Mouse (Mus musculus) right cerebral cortex, postnatal 25 days (tissue): ENCODE measurements around the gene Crb2.

ENCODE experiments used
- DNase-seq: peaks from one replicate; pipeline ENCODE4 v3.0.0; 2022

Gene Crb2

DNA sequence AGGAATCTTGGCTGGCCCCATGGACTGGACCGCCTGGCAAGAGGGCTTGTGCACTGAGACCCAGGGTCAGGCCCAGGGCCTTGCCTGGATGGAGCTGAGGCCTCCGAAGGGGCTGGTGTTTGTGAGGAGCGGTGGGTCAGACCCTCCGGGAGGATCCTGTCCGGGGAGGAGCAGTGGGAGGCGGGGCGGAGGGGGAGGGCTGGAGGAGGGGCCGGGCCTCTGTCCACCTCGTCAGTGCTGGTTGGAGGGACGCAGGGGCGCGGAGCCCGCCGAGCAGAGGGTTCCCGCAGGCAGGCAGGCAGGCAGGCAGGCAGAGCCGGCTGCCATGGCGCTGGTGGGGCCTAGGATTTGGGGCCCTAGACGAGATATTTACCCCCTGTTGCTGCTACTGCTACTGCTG lies at the start of gene Crb2:
Gene Crb2 (plus strand): TSS at position 234 of the 400 bp plus-strand sequence.
- no peak for DNase-seq

DNA sequence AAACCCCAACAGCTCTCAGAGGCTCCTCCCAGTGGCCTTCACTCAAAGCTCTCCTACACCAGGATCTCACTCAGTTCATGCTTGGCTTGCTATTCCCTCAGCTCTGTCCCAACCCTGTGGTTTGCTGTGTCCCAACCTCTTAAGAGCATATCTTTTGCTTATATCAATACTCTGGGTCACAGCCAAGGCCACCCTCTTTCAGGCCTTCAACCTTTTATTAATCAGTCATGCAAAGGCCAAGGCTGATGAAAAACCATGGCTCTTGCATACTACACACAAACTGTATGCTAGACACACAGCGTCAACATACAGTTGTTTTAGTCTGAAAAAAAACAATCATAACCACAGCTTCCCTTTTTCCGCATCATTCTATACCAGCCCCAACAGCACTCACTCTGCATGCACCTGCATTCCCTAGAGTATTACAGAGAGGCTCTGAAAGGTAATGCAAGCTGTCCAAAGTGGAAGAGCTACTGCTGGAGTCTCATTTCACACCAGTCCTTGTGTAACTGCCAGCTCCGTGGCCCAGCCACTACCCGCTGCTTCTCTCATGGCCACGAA lies 44.7 kb upstream of the Crb2 start:
- DNase-seq: no peak

DNA sequence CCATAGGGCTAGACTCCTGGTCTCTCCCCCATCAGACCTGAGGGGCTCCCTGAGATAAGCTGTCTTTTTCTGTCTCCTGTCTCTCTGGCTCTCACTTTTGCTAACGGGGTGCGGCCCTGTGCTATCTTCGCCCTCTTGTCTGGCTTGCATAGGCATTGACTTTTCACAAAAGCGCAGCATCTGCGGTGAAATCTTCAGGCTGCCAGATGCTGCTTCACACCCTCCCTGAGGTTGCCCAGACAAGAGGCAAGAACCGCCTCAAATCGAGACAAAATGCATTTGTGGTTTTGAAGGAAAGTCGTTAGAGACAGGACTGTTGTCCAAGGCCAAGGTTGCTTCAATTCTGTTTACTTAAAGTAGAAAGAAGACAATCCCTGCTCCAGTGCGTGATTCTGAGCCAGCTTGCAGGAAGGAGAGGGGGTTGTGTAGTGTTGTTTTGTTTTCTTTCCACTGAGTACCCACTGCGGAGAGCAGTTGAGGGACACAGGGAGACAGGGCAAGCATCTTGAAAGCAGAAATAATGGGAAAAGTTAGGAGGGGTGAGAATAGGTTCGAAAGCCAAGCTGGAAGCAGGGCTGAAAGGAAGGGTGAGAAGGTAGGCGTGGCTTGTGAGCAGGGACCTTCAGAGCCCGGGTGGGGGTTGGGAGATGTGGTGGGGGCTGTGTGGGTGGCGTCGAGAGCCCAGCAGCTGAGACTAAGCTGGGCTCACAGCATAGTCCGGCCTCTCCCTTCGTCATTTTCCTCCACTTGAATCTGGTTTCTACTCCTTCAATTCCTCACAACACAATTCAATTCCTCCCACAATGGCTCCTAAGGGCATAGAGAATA lies 40.9 kb upstream of the Crb2 start:
- no peak for DNase-seq

DNA sequence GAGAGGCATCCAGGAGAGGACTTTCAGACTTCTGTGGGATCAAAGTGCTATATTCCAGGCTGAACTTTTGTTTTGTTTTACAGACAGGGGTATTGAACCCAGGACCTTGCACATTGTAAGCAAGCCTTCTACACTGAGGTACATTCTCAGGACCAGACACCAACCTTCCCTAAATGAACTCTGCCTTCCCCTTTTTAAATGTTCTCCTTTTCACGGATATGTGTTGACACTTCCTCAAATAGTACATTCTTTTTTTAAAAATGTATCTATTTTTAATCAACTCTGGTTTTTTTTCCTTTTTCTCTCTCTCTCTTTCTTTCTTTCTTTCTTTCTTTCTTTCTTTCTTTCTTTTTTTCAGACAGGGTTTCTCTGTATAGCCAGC lies 40.3 kb upstream of the Crb2 start:
- DNase-seq: no peak

- no peak for DNase-seq
Measured at GRCm38 (mm10) chr2:37741806-37742554, 34.1 kb upstream of the Crb2 start.

GRCm38 (mm10) chr2:37744773-37745395 lies 31.2 kb upstream of the Crb2 start:
- no peak for DNase-seq

- no peak for DNase-seq
Measured at GRCm38 (mm10) chr2:37746293-37747049, 29.6 kb upstream of the Crb2 start.

DNA sequence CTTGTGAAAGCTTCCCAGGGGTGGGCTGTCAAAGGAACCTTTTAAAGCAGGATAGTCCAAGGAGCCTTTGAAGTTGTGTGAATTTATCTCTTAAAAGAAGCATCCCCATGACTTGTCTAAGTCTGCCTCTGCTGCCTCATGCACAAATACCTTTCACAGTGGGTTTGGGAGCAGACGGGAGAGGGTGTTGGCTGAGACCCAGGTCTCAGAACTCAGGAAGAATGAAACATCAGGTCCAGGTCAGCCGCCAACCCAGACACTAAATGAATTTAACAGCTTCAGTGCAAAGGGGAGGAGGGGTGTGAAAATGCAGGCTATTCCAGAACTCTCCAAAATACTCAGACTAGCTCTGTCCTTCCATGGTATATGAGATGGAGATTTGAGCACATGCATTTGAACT lies 28.1 kb upstream of the Crb2 start:
- DNase-seq: no peak

DNA sequence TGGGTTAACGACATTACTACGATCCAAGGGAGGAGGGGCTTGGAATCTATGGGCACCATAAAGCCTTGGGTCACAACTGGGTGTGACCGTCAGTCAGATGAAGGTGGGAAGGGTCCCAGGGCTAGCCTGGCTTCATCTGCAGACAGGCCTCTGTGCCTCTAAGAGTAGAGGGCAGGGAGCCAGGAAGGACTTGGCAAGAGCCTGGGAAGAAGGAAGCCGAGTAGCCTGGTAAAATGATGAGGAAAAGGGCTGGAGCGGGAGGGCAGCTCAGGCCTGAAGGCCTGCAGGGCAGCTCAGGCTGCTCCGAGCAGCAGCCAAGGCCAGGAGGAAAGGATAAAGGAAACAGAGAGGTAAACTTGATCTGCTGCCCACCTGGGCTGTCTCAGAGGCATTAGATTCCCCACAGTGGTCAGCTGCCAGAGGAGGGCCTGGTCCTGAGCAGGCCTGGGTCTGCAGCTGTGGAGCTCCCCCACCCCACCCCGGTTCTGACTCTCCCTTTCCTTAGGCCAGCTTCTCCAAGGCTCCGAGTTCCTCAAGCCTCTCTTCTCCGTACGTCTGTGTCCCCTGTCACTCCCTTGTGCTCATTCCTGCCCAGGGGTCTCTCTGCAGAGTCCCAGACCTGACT lies 27.5 kb upstream of the Crb2 start:
- DNase-seq: no peak

GRCm38 (mm10) chr2:37749323-37749722 lies 26.7 kb upstream of the Crb2 start:
- DNase-seq: no peak

DNA sequence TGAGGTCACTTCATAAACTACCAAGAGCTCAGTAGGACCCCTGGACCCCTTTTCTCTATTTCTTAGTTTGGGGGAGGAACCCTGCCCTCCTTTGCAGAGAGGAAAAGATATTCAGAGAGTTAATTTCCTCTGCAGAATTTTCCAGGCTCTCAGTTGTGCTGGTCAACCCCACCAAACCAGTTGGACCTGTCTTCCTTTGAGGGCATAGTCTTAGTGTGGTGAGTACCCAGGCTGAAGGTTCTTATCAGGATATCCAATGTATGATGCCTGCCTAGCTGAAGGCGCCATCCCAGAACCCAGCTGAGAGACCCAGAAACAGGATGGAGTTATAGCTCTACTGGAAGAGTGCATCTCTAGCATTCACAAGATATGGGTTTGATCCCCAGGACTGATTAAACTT lies 24.9 kb upstream of the Crb2 start:
- no peak for DNase-seq

- no peak for DNase-seq
Measured at GRCm38 (mm10) chr2:37756220-37756930, 19.7 kb upstream of the Crb2 start.

GRCm38 (mm10) chr2:37757016-37757415 lies 19.0 kb upstream of the Crb2 start:
- no peak for DNase-seq

DNA sequence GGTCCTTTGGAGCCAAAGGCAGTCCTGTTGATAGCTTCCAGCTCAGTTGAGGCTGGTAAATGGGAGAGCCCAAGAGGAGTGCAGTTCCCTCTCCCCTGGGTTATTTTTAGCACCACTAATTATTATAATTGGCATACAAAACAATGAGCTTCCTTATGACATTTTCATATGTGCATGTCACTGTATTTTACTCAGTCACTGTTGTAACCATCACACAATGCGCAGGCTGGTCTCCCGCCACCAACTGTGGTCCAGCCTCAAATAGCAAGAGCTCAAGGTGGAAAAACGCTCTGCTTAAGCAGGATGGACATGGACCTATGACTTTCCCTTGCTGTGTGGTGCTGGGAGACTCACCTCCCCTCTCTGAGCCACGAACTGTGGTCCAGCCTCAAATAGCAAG lies 18.3 kb upstream of the Crb2 start:
- no peak for DNase-seq

- DNase-seq: no peak
Measured at GRCm38 (mm10) chr2:37758343-37759015, 17.6 kb upstream of the Crb2 start.

DNA sequence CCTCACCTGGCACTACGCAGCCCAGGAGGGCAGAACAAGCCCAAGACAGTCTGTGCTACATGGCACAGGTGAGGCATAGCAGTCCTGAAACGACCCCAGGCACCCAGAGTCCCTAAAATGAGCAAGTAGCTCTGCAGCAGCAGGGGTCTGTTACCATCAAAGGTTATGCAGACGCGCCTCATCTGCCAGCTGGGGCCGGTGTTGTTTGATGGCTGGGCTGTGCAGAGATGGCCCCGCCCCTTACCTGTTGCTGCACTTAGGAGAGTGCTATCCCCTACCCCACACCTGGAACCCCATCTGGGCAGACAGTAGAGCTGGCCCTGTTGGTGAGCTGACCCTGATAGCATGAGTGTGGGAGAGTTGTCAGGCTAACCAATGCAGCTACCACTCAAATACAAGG lies 15.4 kb upstream of the Crb2 start:
- DNase-seq: no peak

DNA sequence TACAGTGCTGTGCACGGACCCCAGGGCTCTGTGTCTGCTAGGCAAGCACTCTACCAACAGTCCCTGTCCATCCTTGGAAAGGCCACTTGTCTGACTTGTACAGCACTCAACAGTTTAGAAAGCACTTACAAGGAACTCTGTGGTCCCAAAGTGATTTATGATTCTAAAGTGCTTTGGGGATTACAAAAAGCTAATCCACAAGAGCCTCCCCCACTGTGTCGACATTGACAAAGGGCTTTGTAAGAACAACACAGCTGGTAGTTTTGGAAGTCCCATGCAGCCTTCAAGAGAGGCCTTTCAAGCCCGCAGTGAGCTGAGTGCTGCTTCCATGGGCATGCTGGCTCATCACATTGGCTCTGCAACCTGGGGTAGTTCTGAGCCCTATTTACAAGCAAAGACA lies 12.4 kb upstream of the Crb2 start:
- no peak for DNase-seq

DNA sequence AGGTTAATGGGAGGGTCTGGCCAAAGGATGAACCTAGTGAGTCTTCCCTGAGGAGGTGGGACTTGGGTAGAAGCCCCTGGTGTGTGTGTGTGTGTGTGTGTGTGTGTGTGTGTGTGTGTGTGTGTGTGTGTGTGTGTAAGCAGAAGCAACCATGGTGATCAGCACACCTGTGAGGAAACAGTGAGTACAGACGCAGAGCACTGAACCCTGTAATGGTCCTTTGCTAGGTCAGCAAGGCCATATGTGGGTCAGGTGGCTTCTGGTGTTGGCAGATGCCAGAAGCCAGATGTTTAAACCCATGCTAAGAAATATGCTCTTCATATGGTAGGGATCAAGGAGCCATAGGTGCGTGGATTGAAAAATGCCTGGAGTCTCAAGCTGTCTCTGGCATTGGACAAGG lies 11.5 kb upstream of the Crb2 start:
- DNase-seq: no peak

GRCm38 (mm10) chr2:37765082-37765483 lies 11.0 kb upstream of the Crb2 start:
- DNase-seq: peak; percentile 80

GRCm38 (mm10) chr2:37766027-37766761 lies 9.9 kb upstream of the Crb2 start:
- DNase-seq: no peak
